18 mouse cellular contexts compared by ENCODE assay signal in the genomic region with DNA sequence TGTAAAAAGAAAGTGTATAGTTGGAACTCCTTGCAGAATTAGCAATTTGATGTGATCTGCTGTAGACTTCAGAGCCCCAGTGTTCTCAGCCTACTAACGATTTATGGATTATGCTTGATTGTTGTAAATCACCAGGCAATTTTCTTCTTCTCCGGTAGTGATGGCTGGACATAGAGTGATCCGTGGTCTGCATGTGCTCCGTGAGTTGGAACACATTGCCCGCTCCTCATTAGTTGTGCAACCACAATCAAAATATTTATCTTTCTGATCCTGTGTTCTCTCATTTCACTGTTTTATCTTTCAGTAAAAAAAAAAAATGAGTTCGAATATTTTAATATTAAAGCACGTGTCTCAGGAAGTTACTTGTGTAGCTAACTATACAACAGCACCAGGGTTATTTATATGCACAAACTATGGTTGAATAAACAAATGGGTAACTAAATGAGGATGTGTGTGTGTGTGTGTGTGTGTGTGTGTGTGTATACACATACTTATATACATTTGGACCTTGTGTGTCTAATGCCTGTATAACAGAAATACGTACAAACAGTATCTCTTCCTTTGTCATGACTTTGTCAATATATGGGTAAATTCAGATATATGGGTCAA.
"Had no signal": no experiment of that assay in that cellular context is flagged by ENCODE, and none has a peak within 500 bp of the region (broad histone marks: within the 10 kb centered on the region; RNA-seq: fewer than 3 reads in every experiment).

No protein-coding gene starts in this region.

- DNase-seq: midbrain, embryonic 14.5 days; retina, postnatal 1 day; right cerebral cortex, adult 18-20 months; right cerebral cortex, postnatal 25 days; right cerebral cortex, postnatal 4 days; spleen, adult 18-20 months; thymus, adult 18-20 months; thymus, postnatal 14 days; thymus, postnatal 36 days had no signal

- H3K9me3 ChIP-seq: limb, embryonic 15.5 days; liver, embryonic 12.5 days; midbrain, embryonic 10.5 days; midbrain, embryonic 12.5 days; neural tube, embryonic 13.5 days; neural tube, embryonic 15.5 days had no signal

- H3K27me3 ChIP-seq: limb, embryonic 15.5 days; liver, embryonic 12.5 days; midbrain, embryonic 12.5 days; neural tube, embryonic 13.5 days; neural tube, embryonic 15.5 days had no signal

- H3K36me3 ChIP-seq: limb, embryonic 15.5 days; liver, embryonic 12.5 days; midbrain, embryonic 10.5 days; midbrain, embryonic 12.5 days; neural tube, embryonic 13.5 days; neural tube, embryonic 15.5 days had no signal

- H3K27ac ChIP-seq: limb, embryonic 15.5 days; liver, embryonic 12.5 days; liver, embryonic 14.5 days; midbrain, embryonic 10.5 days; midbrain, embryonic 12.5 days; neural tube, embryonic 13.5 days; neural tube, embryonic 15.5 days had no signal

- H3K4me2 ChIP-seq: limb, embryonic 15.5 days; liver, embryonic 12.5 days; midbrain, embryonic 12.5 days; neural tube, embryonic 13.5 days; neural tube, embryonic 15.5 days had no signal

- H3K4me3 ChIP-seq: limb, embryonic 15.5 days; liver, embryonic 12.5 days; midbrain, embryonic 10.5 days; midbrain, embryonic 12.5 days; myocyte; neural tube, embryonic 13.5 days; neural tube, embryonic 15.5 days had no signal

- H3K4me1 ChIP-seq: limb, embryonic 15.5 days; liver, embryonic 12.5 days; midbrain, embryonic 10.5 days; neural tube, embryonic 13.5 days; neural tube, embryonic 15.5 days had no signal

- H3K9ac ChIP-seq: limb, embryonic 15.5 days; liver, embryonic 12.5 days; liver, embryonic 14.5 days; midbrain, embryonic 12.5 days; neural tube, embryonic 13.5 days; neural tube, embryonic 15.5 days had no signal

- ATAC-seq: liver, embryonic 12.5 days; midbrain, embryonic 16.5 days had no signal
